Mouse (Mus musculus) CD8-positive naive resting alpha-beta T cell, adult 2 months (primary cell): ENCODE data around the gene Pdpn.
"Not testable (repeated sequence)": the region's sequence is repeated elsewhere in the genome, so short reads cannot be mapped to it uniquely, and the experiment has no call there.

Experiments
- DNase-seq, 2 experiments: peaks; one replicate each; pipeline ENCODE4 v3.0.0; 2022; ENCODE audit warnings: low read depth in 2 of 2, low spot score in 2 of 2

The Pdpn gene

GRCm38 (mm10) chr4:143299325-143300070 lies at the start of gene Pdpn:
Gene Pdpn (minus strand): TSS chr4:143299564.
- DNase-seq, result no peak

- no peak for DNase-seq
Observed at GRCm38 (mm10) chr4:143348678-143349077, 49.3 kb upstream of the Pdpn start.

GRCm38 (mm10) chr4:143345491-143345890 lies 46.1 kb upstream of the Pdpn start:
- not testable (repeated sequence) for DNase-seq

GRCm38 (mm10) chr4:143341470-143341869 lies 42.1 kb upstream of the Pdpn start:
- DNase-seq, result no peak

- no peak for DNase-seq
Observed at GRCm38 (mm10) chr4:143339808-143340207, 40.4 kb upstream of the Pdpn start.

GRCm38 (mm10) chr4:143336096-143336495 lies 36.7 kb upstream of the Pdpn start:
- DNase-seq, result no peak

- DNase-seq, result no peak
Observed at GRCm38 (mm10) chr4:143334995-143335394, 35.6 kb upstream of the Pdpn start.

- DNase-seq, result no peak
Observed at GRCm38 (mm10) chr4:143334145-143334544, 34.8 kb upstream of the Pdpn start.

GRCm38 (mm10) chr4:143331787-143332186 lies 32.4 kb upstream of the Pdpn start:
- DNase-seq, result no peak

- DNase-seq, result no peak
Observed at GRCm38 (mm10) chr4:143330566-143330965, 31.2 kb upstream of the Pdpn start.

- DNase-seq, result peak in 1 of 2 experiments; percentile 12
Observed at GRCm38 (mm10) chr4:143325625-143325941, 26.2 kb upstream of the Pdpn start.

- no peak for DNase-seq
Observed at GRCm38 (mm10) chr4:143324925-143325624, 25.7 kb upstream of the Pdpn start.

GRCm38 (mm10) chr4:143324176-143324924 lies 25.0 kb upstream of the Pdpn start:
- DNase-seq, result no peak

GRCm38 (mm10) chr4:143313299-143313698 lies 13.9 kb upstream of the Pdpn start:
- DNase-seq, result no peak

- no peak for DNase-seq
Observed at GRCm38 (mm10) chr4:143311341-143311740, 12.0 kb upstream of the Pdpn start.

- no peak for DNase-seq
Observed at GRCm38 (mm10) chr4:143305987-143306772, 6.8 kb upstream of the Pdpn start.

- no peak for DNase-seq
Observed at GRCm38 (mm10) chr4:143305031-143305430, 5.7 kb upstream of the Pdpn start.

GRCm38 (mm10) chr4:143302279-143302890 lies 3.0 kb upstream of the Pdpn start:
- no peak for DNase-seq

GRCm38 (mm10) chr4:143301875-143302274 lies 2.5 kb upstream of the Pdpn start:
- no peak for DNase-seq

- DNase-seq, result no peak
Observed at GRCm38 (mm10) chr4:143301042-143301441, 1.7 kb upstream of the Pdpn start.
